Mouse (Mus musculus): ENCODE measurements at regions not wholly inside any gene's neighbourhood (a gene's known extent, or its start where the extent isn't known, plus 50 kb on each side); places are given as distances from the start of the nearest gene placed in this dataset.

DNA sequence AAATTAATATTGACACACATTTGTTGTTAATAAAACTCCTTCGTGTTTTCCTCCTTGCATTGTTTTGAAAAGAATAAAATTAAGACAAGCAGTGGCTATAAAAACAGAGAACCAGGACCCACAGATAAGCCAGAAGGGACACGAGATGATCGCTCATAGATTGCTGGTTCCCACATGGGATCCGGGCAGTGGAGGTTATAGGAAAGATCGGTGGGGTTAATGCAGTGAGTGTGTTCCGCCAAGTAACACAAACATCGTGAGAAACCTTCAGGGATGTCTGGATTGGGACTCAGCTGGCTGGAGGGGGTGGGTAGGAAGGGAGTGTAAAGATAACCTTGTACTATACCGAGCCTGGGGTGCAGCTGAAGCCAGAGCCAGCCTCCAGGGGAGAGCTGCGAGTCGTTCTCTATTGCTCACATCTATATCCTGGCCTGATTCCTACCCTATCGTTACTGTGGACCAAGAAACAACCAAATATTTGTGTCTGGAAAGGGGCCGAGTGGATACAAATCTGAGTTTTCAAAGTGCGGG is 116.6 kb upstream of the Egflam start:
- no peaks in the 10 kb centered on the region for H3K9me3 ChIP-seq (replicated peaks; ENCODE audit: insufficient read depth, low read length)
- no peaks in the 10 kb centered on the region for H3K36me3 ChIP-seq (ENCODE audit: control insufficient read depth in 1 of 2, insufficient read depth in 2 of 2, low read length in 2 of 2)
- DNase-seq (ENCODE audit: low read depth, low spot score), result no peak
- no peaks in the 10 kb centered on the region for H3K4me1 ChIP-seq (ENCODE audit: control insufficient read depth in 1 of 2, insufficient read depth in 2 of 2, low read length in 2 of 2)
- no peak overlapping the region for H3K9ac ChIP-seq (ENCODE audit: control insufficient read depth, low read depth, low read length, poor library complexity, severe bottlenecking)
- H3K27me3 ChIP-seq (ENCODE audit: control insufficient read depth in 1 of 2, insufficient read depth in 2 of 2, low read length in 2 of 2), result peaks cover 5 to 12% of the 10 kb centered on the region in 2 experiments; a peak in 3 of 4 replicates
- H3K79me2 ChIP-seq (ENCODE audit: control insufficient read depth, insufficient read depth, low read length, poor library complexity), result no peaks in the 10 kb centered on the region
- no peak overlapping the region for H3K4me3 ChIP-seq (ENCODE audit: control insufficient read depth in 1 of 2, insufficient read depth in 1 of 2, low read depth in 2 of 2, low read length in 2 of 2)
- no peak overlapping the region for H3K27ac ChIP-seq (ENCODE audit: control insufficient read depth, low read depth, low read length)
- TF ChIP-seq RCOR1 (IDR thresholded peaks at IDR 0.05; ENCODE audit: low read depth, low read length) (no peak), MAZ (IDR thresholded peaks at IDR 0.05; ENCODE audit: low read depth, low read length) (no peak), MEF2A (IDR thresholded peaks at IDR 0.05; ENCODE audit: extremely low read depth, insufficient replicate concordance, low read depth, low read length, poor library complexity, severe bottlenecking) (no peak), MXI1 (IDR thresholded peaks at IDR 0.05; ENCODE audit: low read depth, low read length) (no peak)

DNA sequence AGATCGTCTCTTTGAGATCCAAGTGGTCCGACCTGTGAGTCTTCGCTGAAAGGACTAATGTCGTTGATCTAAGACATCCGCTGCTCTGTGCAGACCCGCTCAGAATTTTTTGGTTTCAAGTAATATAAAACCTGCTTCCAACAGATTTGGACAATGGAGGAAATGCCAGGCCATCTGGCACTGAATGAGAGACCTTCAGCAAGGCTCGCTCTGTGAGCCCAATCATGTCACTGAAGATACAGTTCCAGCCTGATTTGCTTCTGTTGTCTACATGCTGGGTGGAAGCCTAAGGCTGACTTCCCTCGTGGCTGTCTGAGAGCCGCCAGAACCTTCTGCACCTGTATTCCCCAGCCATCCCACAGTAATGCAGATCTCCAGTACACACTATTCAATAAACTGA is 123.4 kb upstream of the Egflam start:
- Histone ChIP-seq H3K9ac (ENCODE audit: control insufficient read depth, low read depth, low read length, poor library complexity, severe bottlenecking) (no peak overlapping the region), H3K79me2 (ENCODE audit: control insufficient read depth, insufficient read depth, low read length, poor library complexity) (no peaks in the 10 kb centered on the region), H3K36me3 (ENCODE audit: control insufficient read depth in 1 of 2, insufficient read depth in 2 of 2, low read length in 2 of 2) (no peaks in the 10 kb centered on the region), H3K9me3 (replicated peaks; ENCODE audit: insufficient read depth, low read length) (no peaks in the 10 kb centered on the region), H3K4me3 (ENCODE audit: control insufficient read depth in 1 of 2, insufficient read depth in 1 of 2, low read depth in 2 of 2, low read length in 2 of 2) (no peak overlapping the region), H3K27ac (ENCODE audit: control insufficient read depth, low read depth, low read length) (no peak overlapping the region), H3K27me3 (ENCODE audit: control insufficient read depth in 1 of 2, insufficient read depth in 2 of 2, low read length in 2 of 2) (peaks cover 2 to 10% of the 10 kb centered on the region in 2 experiments; a peak in 3 of 4 replicates), H3K4me1 (ENCODE audit: control insufficient read depth in 1 of 2, insufficient read depth in 2 of 2, low read length in 2 of 2) (no peaks in the 10 kb centered on the region)
- no peak for TF ChIP-seq ZMIZ1 (IDR thresholded peaks at IDR 0.05; ENCODE audit: low read depth, low read length)
- no peak for TF ChIP-seq MXI1 (IDR thresholded peaks at IDR 0.05; ENCODE audit: low read depth, low read length)
- TF ChIP-seq RCOR1 (IDR thresholded peaks at IDR 0.05; ENCODE audit: low read depth, low read length), result no peak
- no peak for TF ChIP-seq ELF1 (IDR thresholded peaks at IDR 0.05; ENCODE audit: low read depth, low read length)
- no peak for TF ChIP-seq MAZ (IDR thresholded peaks at IDR 0.05; ENCODE audit: low read depth, low read length)
- TF ChIP-seq E2F4 (IDR thresholded peaks at IDR 0.05; ENCODE audit: borderline replicate concordance, low read depth, low read length), result no peak
- no peak for TF ChIP-seq CHD2 (IDR thresholded peaks at IDR 0.05; ENCODE audit: low read length)
- TF ChIP-seq ZNF384 (IDR thresholded peaks at IDR 0.05; ENCODE audit: low read depth, low read length), result no peak
- TF ChIP-seq UBTF (IDR thresholded peaks at IDR 0.05; ENCODE audit: borderline replicate concordance, insufficient read depth, low read depth, low read length), result no peak
- no peak for TF ChIP-seq ZKSCAN1 (IDR thresholded peaks at IDR 0.05; ENCODE audit: low read depth, low read length)
- no peak for TF ChIP-seq POLR2AphosphoS5 (IDR thresholded peaks at IDR 0.05; ENCODE audit: borderline replicate concordance, low read depth, low read length)
- no peak for TF ChIP-seq MYB (IDR thresholded peaks at IDR 0.05; ENCODE audit: low read depth, low read length)
- TF ChIP-seq JUND (IDR thresholded peaks at IDR 0.05; ENCODE audit: low read depth, low read length), result no peak
- no peak for TF ChIP-seq RAD21 (IDR thresholded peaks at IDR 0.05; ENCODE audit: low read depth, low read length)
- TF ChIP-seq ZC3H11A (IDR thresholded peaks at IDR 0.05; ENCODE audit: low read depth, low read length), result no peak
- no peak for TF ChIP-seq TBP (IDR thresholded peaks at IDR 0.05; ENCODE audit: low read depth, low read length)
- no peak for TF ChIP-seq GABPA (IDR thresholded peaks at IDR 0.05; ENCODE audit: low read depth, low read length)
- DNase-seq (ENCODE audit: low read depth, low spot score), result no peak
